Mouse (Mus musculus): ENCODE data around the gene Dab2ip. TPM values are rescaled to one million over a fixed set of nuclear protein-coding genes. Genes with fewer than 3 reads are reported as not detected.
A peak's percentile ranks its signal among the peaks of the same experiment; 100 is the strongest.

Gene Dab2ip
- polyA plus RNA-seq, 1 experiment from 2014 or later: 65.7 TPM

DNA sequence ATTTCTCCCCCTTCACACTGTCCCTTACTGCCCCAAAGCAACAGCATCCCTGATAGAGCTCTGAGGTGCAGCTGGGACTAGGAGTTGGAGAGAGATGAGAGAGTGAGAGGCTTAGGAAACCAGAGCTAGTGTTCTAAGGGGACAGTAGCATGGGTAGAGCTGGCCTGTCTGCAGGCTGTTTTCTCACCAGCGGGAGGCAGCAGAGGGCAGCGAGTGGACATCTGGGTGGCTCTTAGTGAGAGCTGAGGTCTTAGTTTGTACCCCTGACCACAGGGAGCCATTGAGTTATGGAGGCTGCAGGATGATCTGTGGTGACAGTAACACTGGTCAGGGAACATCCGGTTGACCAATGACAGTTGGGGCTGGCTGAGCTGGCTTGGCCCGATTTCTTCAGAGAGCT, 91.6 kb downstream of the Dab2ip start:
- Histone ChIP-seq H3K9ac (no peak overlapping the region), H3K27ac (no peak overlapping the region), H3K27me3 (replicated peaks) (no peaks in the 10 kb centered on the region), H3K4me2 (replicated peaks) (no peak overlapping the region), H3K9me3 (no peaks in the 10 kb centered on the region), H3K4me3 (no peak overlapping the region), H3K36me3 (peaks cover 3% of the 10 kb centered on the region; the same call in 1 of the 2 replicates), H3K4me1 (peaks cover 9% of the 10 kb centered on the region)
- 32% methylated on average over 4 of the region's 4 CpGs for WGBS
- ATAC-seq (ENCODE audit: low FRiP score, low read depth): peak; percentile 21; the same call in 1 of the 2 replicates

- no peaks in the 10 kb centered on the region for H3K9me3 ChIP-seq
- peak; percentile 63; the same call in 1 of the 2 replicates for ATAC-seq (ENCODE audit: low FRiP score, low read depth)
- 44% methylated on average over 6 of the region's 6 CpGs for WGBS
- no peaks in the 10 kb centered on the region for H3K36me3 ChIP-seq
- no peak overlapping the region for H3K9ac ChIP-seq
- H3K27me3 ChIP-seq (replicated peaks): no peaks in the 10 kb centered on the region
- H3K27ac ChIP-seq: no peak overlapping the region
- peaks cover 18% of the 10 kb centered on the region for H3K4me1 ChIP-seq
- H3K4me3 ChIP-seq: no peak overlapping the region
- H3K4me2 ChIP-seq (replicated peaks): no peak overlapping the region
Observed at GRCm38 (mm10) chr2:35651297-35651731, 93.2 kb downstream of the Dab2ip start.

DNA sequence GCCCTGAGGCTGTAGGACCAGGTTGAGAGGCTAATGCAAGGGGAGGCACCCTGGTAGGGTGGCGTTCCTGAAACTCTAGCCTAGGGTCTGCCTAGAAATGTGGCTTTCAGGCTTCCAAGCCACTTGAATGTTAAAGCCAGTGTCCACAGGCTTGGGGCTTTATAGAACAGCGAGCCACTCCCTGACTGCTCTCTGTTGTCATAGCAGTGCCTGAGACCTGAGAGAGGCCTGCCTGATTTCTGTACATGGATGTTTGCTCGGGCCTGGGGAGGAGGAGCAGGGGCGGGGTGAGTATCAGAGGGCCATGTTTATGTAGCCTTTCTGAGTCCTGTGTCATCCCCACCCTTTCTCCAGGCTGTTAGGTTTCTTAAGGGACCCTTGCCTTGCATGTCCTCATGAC, 94.9 kb downstream of the Dab2ip start:
- WGBS: 75% methylated on average over 4 of the region's 4 CpGs
- H3K4me2 ChIP-seq (replicated peaks): no peak overlapping the region
- no peak overlapping the region for H3K27ac ChIP-seq
- ATAC-seq (ENCODE audit: low FRiP score, low read depth): no peak
- no peak overlapping the region for H3K9ac ChIP-seq
- H3K4me3 ChIP-seq: no peak overlapping the region
- H3K4me1 ChIP-seq: peaks cover 24% of the 10 kb centered on the region
- H3K36me3 ChIP-seq: no peaks in the 10 kb centered on the region
- no peaks in the 10 kb centered on the region for H3K9me3 ChIP-seq
- no peaks in the 10 kb centered on the region for H3K27me3 ChIP-seq (replicated peaks)

GRCm38 (mm10) chr2:35654795-35655194, 96.7 kb downstream of the Dab2ip start:
- peaks cover 24% of the 10 kb centered on the region for H3K4me1 ChIP-seq
- no peaks in the 10 kb centered on the region for H3K36me3 ChIP-seq
- no peak for ATAC-seq (ENCODE audit: low FRiP score, low read depth)

GRCm38 (mm10) chr2:35655996-35656395, 97.9 kb downstream of the Dab2ip start:
- ATAC-seq (ENCODE audit: low FRiP score, low read depth): no peak
- H3K4me2 ChIP-seq (replicated peaks): no peak overlapping the region
- H3K9ac ChIP-seq: no peak overlapping the region
- H3K27me3 ChIP-seq (replicated peaks): no peaks in the 10 kb centered on the region
- no peaks in the 10 kb centered on the region for H3K9me3 ChIP-seq
- peaks cover 24% of the 10 kb centered on the region for H3K4me1 ChIP-seq
- WGBS: 45% methylated on average over 8 of the region's 8 CpGs
- H3K36me3 ChIP-seq: no peaks in the 10 kb centered on the region
- no peak overlapping the region for H3K4me3 ChIP-seq
- H3K27ac ChIP-seq: no peak overlapping the region

More at GRCm38 (mm10) chr2:35654795-35655194, 96.7 kb downstream of the Dab2ip start:
- Histone ChIP-seq H3K4me2 (replicated peaks) (no peak overlapping the region), H3K9me3 (no peaks in the 10 kb centered on the region), H3K27me3 (replicated peaks) (no peaks in the 10 kb centered on the region), H3K9ac (no peak overlapping the region), H3K27ac (no peak overlapping the region), H3K4me3 (no peak overlapping the region)
- 93% methylated on average over 6 of the region's 6 CpGs for WGBS

DNA sequence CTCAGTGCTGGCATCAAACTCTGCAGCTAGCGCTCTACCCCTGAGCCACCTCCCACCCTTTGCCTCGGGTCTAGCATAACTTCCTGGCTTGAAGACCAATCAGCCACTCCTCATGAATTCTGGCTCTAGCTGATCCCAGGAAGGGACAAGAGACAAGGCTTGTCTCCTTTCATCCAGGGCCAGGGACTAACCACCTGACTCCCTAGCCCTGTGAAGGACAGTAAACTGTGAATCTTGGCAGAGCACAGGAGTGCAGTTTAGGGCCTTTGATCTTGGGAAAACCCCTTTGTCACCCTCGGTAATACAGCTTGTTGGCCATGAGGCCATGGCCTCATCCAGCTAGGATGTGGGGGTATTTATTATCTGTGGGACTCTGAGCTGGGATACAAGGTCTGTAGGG, 100.2 kb downstream of the Dab2ip start:
- no peak for ATAC-seq (ENCODE audit: low FRiP score, low read depth)
- 50% methylated on average over 3 of the region's 3 CpGs for WGBS

GRCm38 (mm10) chr2:35659578-35660194, 101.6 kb downstream of the Dab2ip start:
- no peak overlapping the region for H3K4me3 ChIP-seq
- no peak overlapping the region for H3K27ac ChIP-seq
- H3K36me3 ChIP-seq: no peaks in the 10 kb centered on the region
- peaks cover 42% of the 10 kb centered on the region for H3K4me1 ChIP-seq
- 80% methylated on average over 5 of the region's 5 CpGs for WGBS
- no peak for ATAC-seq (ENCODE audit: low FRiP score, low read depth)
- H3K9ac ChIP-seq: no peak overlapping the region
- no peak overlapping the region for H3K4me2 ChIP-seq (replicated peaks)
- no peaks in the 10 kb centered on the region for H3K9me3 ChIP-seq
- no peaks in the 10 kb centered on the region for H3K27me3 ChIP-seq (replicated peaks)

More for the DNA sequence above, 100.2 kb downstream of the Dab2ip start:
- Histone ChIP-seq H3K27me3 (replicated peaks) (no peaks in the 10 kb centered on the region), H3K36me3 (no peaks in the 10 kb centered on the region), H3K4me1 (peaks cover 29% of the 10 kb centered on the region), H3K4me2 (replicated peaks) (no peak overlapping the region), H3K4me3 (no peak overlapping the region), H3K9ac (no peak overlapping the region), H3K9me3 (no peaks in the 10 kb centered on the region), H3K27ac (no peak overlapping the region)

DNA sequence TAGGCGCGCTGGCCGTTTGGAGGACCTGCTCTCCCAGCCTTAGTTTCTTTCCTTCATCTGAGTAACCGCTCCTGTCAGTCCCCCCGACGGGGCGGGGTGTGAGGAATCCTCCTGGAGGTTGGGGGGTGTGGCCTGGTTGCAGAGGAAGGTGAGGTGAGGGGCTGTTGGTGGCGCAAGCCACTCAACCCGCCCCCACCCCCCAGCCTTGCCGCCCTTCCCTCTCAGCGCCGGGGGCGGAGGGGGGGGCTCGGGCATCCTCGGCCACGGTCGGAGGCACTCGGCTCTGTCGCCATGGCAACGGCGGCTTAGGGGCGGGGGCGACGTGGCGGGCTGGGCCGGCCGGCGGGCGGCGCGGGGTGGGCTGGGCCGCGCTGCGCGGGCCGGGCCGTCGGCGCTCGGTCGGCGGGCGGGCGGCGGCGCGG, 102.9 kb downstream of the Dab2ip start:
- peak overlapping the region; percentile 88 for H3K4me2 ChIP-seq (replicated peaks)
- ATAC-seq (ENCODE audit: low FRiP score, low read depth): peak; percentile 67
- peak overlapping the region; percentile 41; the same call in 1 of the 2 replicates for H3K9ac ChIP-seq
- H3K27ac ChIP-seq: no peak overlapping the region
- no peaks in the 10 kb centered on the region for H3K36me3 ChIP-seq
- 1% methylated on average over 21 of the region's 47 CpGs for WGBS
- peaks cover 44% of the 10 kb centered on the region for H3K4me1 ChIP-seq
- H3K9me3 ChIP-seq: no peaks in the 10 kb centered on the region
- peak overlapping the region; percentile 87 for H3K4me3 ChIP-seq
- no peaks in the 10 kb centered on the region for H3K27me3 ChIP-seq (replicated peaks)

DNA sequence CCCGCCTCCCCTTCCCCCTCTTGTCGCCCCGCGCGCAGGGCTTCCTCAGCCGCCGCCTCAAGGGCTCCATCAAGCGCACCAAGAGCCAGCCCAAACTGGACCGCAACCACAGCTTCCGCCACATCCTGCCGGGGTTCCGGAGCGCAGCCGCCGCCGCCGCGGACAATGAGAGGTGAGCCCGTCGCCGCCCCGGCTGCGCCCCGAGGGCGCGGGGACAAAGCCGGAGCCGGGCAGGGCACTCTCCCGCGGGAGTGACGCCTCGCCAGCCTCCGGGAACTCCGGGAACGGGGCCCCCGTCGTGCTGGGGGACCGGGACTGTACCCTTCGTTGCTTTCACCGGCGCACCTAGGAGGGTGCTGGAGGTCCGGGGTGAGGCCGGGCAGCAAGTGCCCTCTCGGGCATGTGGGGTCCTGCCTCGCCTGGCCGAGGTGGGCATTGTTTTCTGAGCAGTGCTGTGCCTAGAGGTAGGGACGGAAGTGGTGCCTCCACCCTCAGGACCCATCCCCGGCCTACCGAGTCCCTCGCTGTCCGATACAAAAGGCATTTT, 103.5 kb downstream of the Dab2ip start:
- ATAC-seq (ENCODE audit: low FRiP score, low read depth): peak; percentile 56
- Histone ChIP-seq H3K4me1 (peaks cover 44% of the 10 kb centered on the region), H3K9ac (peak overlapping the region; percentile 93), H3K4me3 (peak overlapping the region; percentile 87), H3K27me3 (replicated peaks) (no peaks in the 10 kb centered on the region), H3K4me2 (replicated peaks) (peak overlapping the region; percentile 88), H3K36me3 (no peaks in the 10 kb centered on the region), H3K27ac (peak overlapping the region; percentile 83), H3K9me3 (no peaks in the 10 kb centered on the region)
- under 1% methylated on average over 44 of the region's 51 CpGs for WGBS

GRCm38 (mm10) chr2:35662001-35662491, 104.0 kb downstream of the Dab2ip start:
- Histone ChIP-seq H3K4me2 (replicated peaks) (peak overlapping the region; percentile 88), H3K4me3 (peak overlapping the region; percentile 87), H3K4me1 (peaks cover 44% of the 10 kb centered on the region), H3K27ac (peak overlapping the region; percentile 83; the same call in 1 of the 2 replicates), H3K9me3 (no peaks in the 10 kb centered on the region), H3K36me3 (no peaks in the 10 kb centered on the region), H3K9ac (peak overlapping the region; percentile 93), H3K27me3 (replicated peaks) (no peaks in the 10 kb centered on the region)
- 3% methylated on average over 24 of the region's 24 CpGs for WGBS
- peak; percentile 76 for ATAC-seq (ENCODE audit: low FRiP score, low read depth)

- WGBS: 9% methylated on average over 26 of the region's 26 CpGs
- Histone ChIP-seq H3K9ac (peak overlapping the region; percentile 93), H3K9me3 (no peaks in the 10 kb centered on the region), H3K4me2 (replicated peaks) (peak overlapping the region; percentile 88), H3K4me3 (peak overlapping the region; percentile 87), H3K27me3 (replicated peaks) (no peaks in the 10 kb centered on the region), H3K36me3 (no peaks in the 10 kb centered on the region), H3K27ac (peak overlapping the region; percentile 55; the same call in 1 of the 2 replicates), H3K4me1 (peaks cover 50% of the 10 kb centered on the region)
- peak; percentile 19; the same call in 1 of the 2 replicates for ATAC-seq (ENCODE audit: low FRiP score, low read depth)
Observed at GRCm38 (mm10) chr2:35662738-35663550, 104.9 kb downstream of the Dab2ip start.

GRCm38 (mm10) chr2:35667746-35668145, 109.7 kb downstream of the Dab2ip start:
- WGBS: 81% methylated on average over 8 of the region's 8 CpGs
- no peaks in the 10 kb centered on the region for H3K27me3 ChIP-seq (replicated peaks)
- H3K4me2 ChIP-seq (replicated peaks): no peak overlapping the region
- no peak overlapping the region for H3K27ac ChIP-seq
- no peak overlapping the region for H3K4me3 ChIP-seq
- H3K4me1 ChIP-seq: peaks cover 88% of the 10 kb centered on the region
- H3K9ac ChIP-seq: no peak overlapping the region
- H3K9me3 ChIP-seq: no peaks in the 10 kb centered on the region
- no peaks in the 10 kb centered on the region for H3K36me3 ChIP-seq
- no peak for ATAC-seq (ENCODE audit: low FRiP score, low read depth)

Data from neural tube, embryonic 12.5 days (tissue).